Mouse (Mus musculus): ENCODE measurements around the gene Lonp1. TPM values are rescaled to one million over a fixed set of nuclear protein-coding genes. Genes with fewer than 3 reads are reported as not detected.

Gene Lonp1
- total RNA-seq, 2 experiments from 2014 or later: 125 to 130 TPM

GRCm38 (mm10) chr17:56592553-56592952 lies 34.1 kb downstream of the Lonp1 start:
- DNase-seq: no peak

GRCm38 (mm10) chr17:56588921-56589320 lies 37.8 kb downstream of the Lonp1 start:
- no peak for DNase-seq

- no peak for DNase-seq
Measured at GRCm38 (mm10) chr17:56587773-56588172, 38.9 kb downstream of the Lonp1 start.

- peak in 1 of 2 experiments; percentile 54 for DNase-seq
Measured at GRCm38 (mm10) chr17:56585171-56585821, 41.4 kb downstream of the Lonp1 start.

GRCm38 (mm10) chr17:56584257-56585130 lies 42.2 kb downstream of the Lonp1 start, which contains the start of the genes Safb2 and Safb:
Gene Safb2 (minus strand): TSS chr17:56584585.
Gene Safb (plus strand): TSS chr17:56584825.
- DNase-seq: peak; percentile 98 to 100

GRCm38 (mm10) chr17:56583611-56584256 lies 43.0 kb downstream of the Lonp1 start:
- DNase-seq: peak in 1 of 2 experiments; percentile 60

GRCm38 (mm10) chr17:56583071-56583470 lies 43.6 kb downstream of the Lonp1 start:
- no peak for DNase-seq

GRCm38 (mm10) chr17:56572939-56573338 lies 53.7 kb downstream of the Lonp1 start:
- DNase-seq: no peak

GRCm38 (mm10) chr17:56572154-56572553 lies 54.5 kb downstream of the Lonp1 start:
- no peak for DNase-seq

GRCm38 (mm10) chr17:56570287-56570686 lies 56.4 kb downstream of the Lonp1 start:
- DNase-seq: no peak

- DNase-seq: no peak
Measured at GRCm38 (mm10) chr17:56567370-56567769, 59.3 kb downstream of the Lonp1 start.

GRCm38 (mm10) chr17:56566918-56567317 lies 59.8 kb downstream of the Lonp1 start:
- DNase-seq: no peak

GRCm38 (mm10) chr17:56566293-56566692 lies 60.4 kb downstream of the Lonp1 start:
- no peak for DNase-seq

Other genes with a start within 250 kb of the Lonp1 start
- gene Ptprs, start 150.4 kb downstream of the Lonp1 start, total RNA-seq (2021): 10 to 100 TPM; 50.3 to 54.3 TPM
- not detected for gene Znrf4, start 114.5 kb downstream of the Lonp1 start, total RNA-seq (2021)
- under 1 TPM; 0.20 to 0.23 TPM for gene Gm20219, start 72.5 kb downstream of the Lonp1 start, total RNA-seq (2021)
- 10 to 100 TPM; 36.0 to 41.9 TPM for gene Safb2, start 42.3 kb downstream of the Lonp1 start, total RNA-seq (2021)
- 10 to 100 TPM; 59.6 to 68.5 TPM for gene Safb, start 42.1 kb downstream of the Lonp1 start, total RNA-seq (2021)
- 100 to 1,000 TPM; 341 TPM for gene 2410015M20Rik, start 17.1 kb downstream of the Lonp1 start, total RNA-seq (2021)
- gene Rpl36, start 13.5 kb downstream of the Lonp1 start, total RNA-seq (2021): 100 to 1,000 TPM; 760 to 782 TPM
- gene Catsperd, start 1.3 kb upstream of the Lonp1 start, total RNA-seq (2021): under 1 TPM in 1 of 2 experiments, not detected in 1; 0.10 TPM
- gene Ranbp3, start 46.4 kb upstream of the Lonp1 start, total RNA-seq (2021): 10 to 100 TPM; 33.8 to 35.7 TPM
- 100 to 1,000 TPM; 844 to 954 TPM for gene Ndufa11, start 90.9 kb upstream of the Lonp1 start, total RNA-seq (2021)
- 1 to 10 TPM; 3.3 to 4.5 TPM for gene Vmac, start 91.1 kb upstream of the Lonp1 start, total RNA-seq (2021)
- 10 to 100 TPM; 25.1 to 32.1 TPM for gene Nrtn, start 130.6 kb upstream of the Lonp1 start, total RNA-seq (2021)
- 10 to 100 TPM; 15.3 to 16.1 TPM for gene Dus3l, start 137.9 kb upstream of the Lonp1 start, total RNA-seq (2021)
- under 1 TPM in 1 of 2 experiments, not detected in 1; 0.32 TPM for gene Prr22, start 143.4 kb upstream of the Lonp1 start, total RNA-seq (2021)
- 1 to 10 TPM; 2.5 to 3.1 TPM for gene Rfx2, start 204.1 kb upstream of the Lonp1 start, total RNA-seq (2021)
- gene Acsbg2, start 247.6 kb upstream of the Lonp1 start, total RNA-seq (2021): not detected
- gene 1700061G19Rik, start 248.6 kb upstream of the Lonp1 start, total RNA-seq (2021): not detected